Mouse (Mus musculus) heart, adult 2 months (tissue): ENCODE measurements around the gene Cldn22. TPM values are rescaled to one million over a fixed set of nuclear protein-coding genes. Genes with fewer than 3 reads are reported as not detected.

Experiments
- DNase-seq, 2 experiments: peaks; one replicate each; pipeline ENCODE4 v3.0.0; 2021
- H3K27ac ChIP-seq: fragments of 200-600 bp; 2 replicates; pipeline ENCODE4 v1.8.1; 2022
- H3K27me3 ChIP-seq: fragments of 200-500 bp; 2 replicates; pipeline ENCODE4 v1.6.1; 2012; ENCODE audit warnings: mild to moderate bottlenecking, low read length, inconsistent platforms, mixed read lengths; ENCODE audit not compliant: control insufficient read depth, insufficient read depth
- H3K36me3 ChIP-seq: fragments of 200-500 bp; 2 replicates; pipeline ENCODE4 v1.6.1; 2012; ENCODE audit warnings: low read length, inconsistent platforms; ENCODE audit not compliant: control insufficient read depth, insufficient read depth
- H3K4me1 ChIP-seq: fragments of 200-500 bp; 2 replicates; pipeline ENCODE4 v1.6.1; 2011; ENCODE audit warnings: low read length; ENCODE audit not compliant: control insufficient read depth, insufficient read depth
- H3K4me3 ChIP-seq: fragments of 200-600 bp; 2 replicates; pipeline ENCODE4 v1.8.1; 2022
- H3K79me2 ChIP-seq: fragments of 200-500 bp; replicated peaks from 2 replicates; pipeline ENCODE4 v1.6.1; 2012; ENCODE audit warnings: mild to moderate bottlenecking, inconsistent platforms, low read length, moderate library complexity, mixed read lengths; ENCODE audit not compliant: control insufficient read depth, insufficient read depth
- H3K9ac ChIP-seq: fragments of 200-500 bp; 2 replicates; pipeline ENCODE4 v1.6.1; 2012; ENCODE audit warnings: low read depth, mild to moderate bottlenecking, control low read depth, inconsistent platforms, low read length, mixed read lengths
- CTCF ChIP-seq: fragments of 200-600 bp; IDR thresholded peaks from 2 replicates; pipeline ENCODE4 v1.8.1; 2022; ENCODE audit warnings: antibody characterized with exemption, mild to moderate bottlenecking, moderate library complexity
- EP300 ChIP-seq: fragments of 200-500 bp; IDR thresholded peaks from 2 replicates; pipeline ENCODE4 v1.6.1; 2011; ENCODE audit warnings: low read depth, low read length, control low read depth; ENCODE audit not compliant: insufficient read depth
- POLR2A ChIP-seq: fragments of 200-500 bp; IDR thresholded peaks from 2 replicates; pipeline ENCODE4 v1.6.1; 2011; ENCODE audit warnings: mild to moderate bottlenecking, low read depth, low read length, control low read depth; ENCODE audit not compliant: insufficient read depth
- WGBS: fragments of 180-500 bp; shearing (Covaris S2); methylation state at CpG from one replicate; pipeline ENCODE4 v1.1.7; 2018; 5-methylcytosine and 5-hydroxymethylcytosine counted together
- intact Hi-C: fragments of 180-260 bp; cut with DNase I; formaldehyde crosslinking; loops from one replicate; pipeline ENCODE4 v1.15.1; 2025
- polyA plus RNA-seq: library from polyadenylated mRNA; depleted of rRNA; stranded (reverse); fragments of >200 nt; gene quantifications from 2 replicates; pipeline ENCODE4 v1.2.3, GENCODE M21; 2012
- total RNA-seq, 2 experiments: library from RNA; stranded (reverse); gene quantifications; 2 replicates each; pipeline ENCODE4 v1.2.3; 2021

Cldn22 gene
- total and polyA plus RNA-seq, 3 experiments = 1.2 TPM; not detected in 2

GRCm38 (mm10) chr8:47784436-47784835 lies 39.8 kb upstream of the Cldn22 start:
- no peak overlapping the region for H3K9ac ChIP-seq
- TF ChIP-seq EP300 = no peak
- TF ChIP-seq CTCF = no peak
- WGBS = 72% methylated on average over 7 of the region's 7 CpGs
- H3K27me3 ChIP-seq = no peaks in the 10 kb centered on the region
- H3K36me3 ChIP-seq = no peaks in the 10 kb centered on the region
- H3K79me2 ChIP-seq = no peaks in the 10 kb centered on the region
- H3K27ac ChIP-seq = peak overlapping the region; percentile 61
- peaks cover 2% of the 10 kb centered on the region; the same call in 1 of the 2 replicates for H3K4me1 ChIP-seq
- DNase-seq = peak; percentile 44 to 62
- intact Hi-C loops = no loop called here
- no peak overlapping the region for H3K4me3 ChIP-seq

DNA sequence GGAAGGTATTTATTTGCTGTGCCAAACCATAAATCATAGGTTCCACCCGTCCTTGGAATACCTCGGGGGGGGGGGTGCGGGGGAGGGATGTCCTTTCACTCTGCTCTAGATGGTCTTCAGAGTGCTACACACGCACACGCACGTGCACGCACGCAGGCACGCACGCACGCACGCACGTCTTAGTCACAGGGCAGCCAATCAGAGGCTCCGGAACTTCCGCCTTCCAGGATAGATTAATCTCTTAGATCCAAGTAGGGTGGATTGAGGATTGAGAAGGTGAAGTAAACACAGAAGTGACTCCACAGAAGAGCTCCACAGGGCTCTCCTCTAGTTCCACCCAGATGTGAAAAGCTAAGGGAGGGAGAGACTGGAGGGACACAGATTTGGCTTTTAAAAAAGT lies 38.0 kb upstream of the Cldn22 start:
- no peak overlapping the region for H3K27ac ChIP-seq
- H3K4me3 ChIP-seq = no peak overlapping the region
- 94% methylated on average over 15 of the region's 15 CpGs for WGBS
- no peak for TF ChIP-seq CTCF
- no peak for TF ChIP-seq EP300
- TF ChIP-seq POLR2A = no peak
- no peaks in the 10 kb centered on the region for H3K27me3 ChIP-seq
- no peak overlapping the region for H3K9ac ChIP-seq
- peaks cover 2% of the 10 kb centered on the region; the same call in 1 of the 2 replicates for H3K4me1 ChIP-seq
- no peak for DNase-seq
- H3K79me2 ChIP-seq = no peaks in the 10 kb centered on the region
- intact Hi-C loops = no loop called here
- H3K36me3 ChIP-seq = no peaks in the 10 kb centered on the region

GRCm38 (mm10) chr8:47787705-47788104 lies 36.6 kb upstream of the Cldn22 start:
- H3K36me3 ChIP-seq = no peaks in the 10 kb centered on the region
- H3K79me2 ChIP-seq = no peaks in the 10 kb centered on the region
- TF ChIP-seq CTCF (no peak), POLR2A (no peak), EP300 (no peak)
- DNase-seq = peak; percentile 31 to 52
- H3K9ac ChIP-seq = peak overlapping the region; percentile 23; the same call in 1 of the 2 replicates
- H3K27ac ChIP-seq = peak overlapping the region; percentile 61
- peaks cover 2% of the 10 kb centered on the region; the same call in 1 of the 2 replicates for H3K4me1 ChIP-seq
- intact Hi-C loops = no loop called here
- H3K4me3 ChIP-seq = no peak overlapping the region
- no peaks in the 10 kb centered on the region for H3K27me3 ChIP-seq
- WGBS = 16% methylated on average over 10 of the region's 10 CpGs

DNA sequence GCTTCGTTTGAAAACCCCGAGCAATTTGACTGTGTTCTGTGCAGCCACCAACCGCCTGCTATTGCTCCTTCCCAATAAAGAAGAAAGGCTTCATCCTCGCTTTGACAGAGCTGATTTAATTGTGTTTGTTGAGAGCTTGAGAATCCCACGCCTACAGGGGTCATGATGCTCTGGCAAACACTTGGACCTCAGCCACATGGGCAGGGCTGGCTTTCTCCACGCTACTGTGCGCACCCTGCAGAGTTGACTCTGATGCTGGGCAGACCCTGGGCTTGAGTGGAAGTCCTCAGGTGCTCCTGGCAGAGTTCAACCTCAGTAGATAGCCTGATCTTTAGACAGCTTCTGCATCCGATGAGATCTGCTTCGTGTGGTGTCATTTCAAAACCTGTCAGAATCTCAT lies 32.3 kb upstream of the Cldn22 start:
- TF ChIP-seq POLR2A (no peak), CTCF (no peak), EP300 (no peak)
- H3K4me3 ChIP-seq = no peak overlapping the region
- no peak overlapping the region for H3K27ac ChIP-seq
- no peak overlapping the region for H3K9ac ChIP-seq
- H3K27me3 ChIP-seq = no peaks in the 10 kb centered on the region
- H3K36me3 ChIP-seq = no peaks in the 10 kb centered on the region
- peaks cover 2% of the 10 kb centered on the region; the same call in 1 of the 2 replicates for H3K4me1 ChIP-seq
- H3K79me2 ChIP-seq = no peaks in the 10 kb centered on the region
- WGBS = 79% methylated on average over 9 of the region's 9 CpGs
- intact Hi-C loops = no loop called here
- no peak for DNase-seq

DNA sequence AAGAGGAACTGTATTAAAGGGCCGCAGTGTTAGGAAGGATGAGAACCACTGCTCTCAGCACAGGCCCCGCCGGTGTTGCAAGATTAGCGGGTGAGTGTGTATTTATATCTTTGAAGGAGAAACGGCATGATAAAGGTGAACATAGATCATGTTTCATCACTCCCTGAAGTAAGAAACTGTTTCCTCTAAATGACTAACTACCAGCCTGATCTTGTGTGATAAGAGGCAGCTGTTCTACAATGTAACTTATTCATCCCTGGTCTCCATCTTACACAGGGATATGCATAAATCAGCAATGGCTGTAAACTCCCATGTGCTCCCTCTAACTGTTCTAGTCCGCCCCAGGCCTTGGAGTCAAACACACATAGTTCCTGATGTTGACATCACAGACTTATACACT lies 24.8 kb upstream of the Cldn22 start:
- Histone ChIP-seq H3K36me3 (no peaks in the 10 kb centered on the region), H3K4me1 (no peaks in the 10 kb centered on the region), H3K27ac (no peak overlapping the region), H3K4me3 (no peak overlapping the region), H3K9ac (no peak overlapping the region), H3K27me3 (no peaks in the 10 kb centered on the region), H3K79me2 (no peaks in the 10 kb centered on the region)
- intact Hi-C loops = no loop called here
- WGBS = 57% methylated on average over 6 of the region's 6 CpGs
- TF ChIP-seq CTCF (no peak), POLR2A (no peak), EP300 (no peak)
- no peak for DNase-seq

GRCm38 (mm10) chr8:47802349-47802748 lies 21.9 kb upstream of the Cldn22 start:
- Histone ChIP-seq H3K4me1 (no peaks in the 10 kb centered on the region), H3K4me3 (no peak overlapping the region), H3K79me2 (no peaks in the 10 kb centered on the region), H3K36me3 (no peaks in the 10 kb centered on the region), H3K27me3 (no peaks in the 10 kb centered on the region), H3K27ac (no peak overlapping the region), H3K9ac (no peak overlapping the region)
- DNase-seq = no peak
- 84% methylated on average over 2 of the region's 2 CpGs for WGBS
- intact Hi-C loops = no loop called here
- TF ChIP-seq EP300 (no peak), CTCF (no peak), POLR2A (no peak)
